Mouse (Mus musculus): Measurements from ENCODE around the gene Pigx.
"Not testable (repeated sequence)": the region's sequence is repeated elsewhere in the genome, so short reads cannot be mapped to it uniquely, and the experiment has no call there.

Pigx gene

GRCm38 (mm10) chr16:32087629-32088443 lies 11.7 kb downstream of the Pigx start:
- DNase-seq (ENCODE audit: low read depth, low spot score): peak; percentile 17
- Histone ChIP-seq H3K27me3 (ENCODE audit: control insufficient read depth, insufficient read depth, low read length, poor library complexity, severe bottlenecking) (no peaks in the 10 kb centered on the region), H3K36me3 (ENCODE audit: control insufficient read depth, insufficient read depth, low read length, poor library complexity, severe bottlenecking) (peaks cover 8% of the 10 kb centered on the region; the same call in 1 of the 2 replicates)

- Histone ChIP-seq H3K27me3 (ENCODE audit: control insufficient read depth, insufficient read depth, low read length, poor library complexity, severe bottlenecking) (no peaks in the 10 kb centered on the region), H3K36me3 (ENCODE audit: control insufficient read depth, insufficient read depth, low read length, poor library complexity, severe bottlenecking) (no peaks in the 10 kb centered on the region)
- DNase-seq (ENCODE audit: low read depth, low spot score): peak; percentile 92
These were observed 20.5 kb downstream of the Pigx start, which contains the start of gene Pak2 for GRCm38 (mm10) chr16:32078991-32079511. Gene Pak2, minus strand, starts transcription at chr16:32079342.

- H3K36me3 ChIP-seq (ENCODE audit: control insufficient read depth, insufficient read depth, low read length, poor library complexity, severe bottlenecking): no peaks in the 10 kb centered on the region
- DNase-seq (ENCODE audit: low read depth, low spot score): peak; percentile 30
- H3K27me3 ChIP-seq (ENCODE audit: control insufficient read depth, insufficient read depth, low read length, poor library complexity, severe bottlenecking): no peaks in the 10 kb centered on the region
These were observed 21.0 kb downstream of the Pigx start for GRCm38 (mm10) chr16:32078408-32078990.

- H3K36me3 ChIP-seq (ENCODE audit: control insufficient read depth, insufficient read depth, low read length, poor library complexity, severe bottlenecking): no peaks in the 10 kb centered on the region
- DNase-seq (ENCODE audit: low read depth, low spot score): peak; percentile 53
- H3K27me3 ChIP-seq (ENCODE audit: control insufficient read depth, insufficient read depth, low read length, poor library complexity, severe bottlenecking): no peaks in the 10 kb centered on the region
These were observed 21.7 kb downstream of the Pigx start for GRCm38 (mm10) chr16:32077648-32078407.

- Histone ChIP-seq H3K27me3 (ENCODE audit: control insufficient read depth, insufficient read depth, low read length, poor library complexity, severe bottlenecking) (no peaks in the 10 kb centered on the region), H3K36me3 (ENCODE audit: control insufficient read depth, insufficient read depth, low read length, poor library complexity, severe bottlenecking) (no peaks in the 10 kb centered on the region)
- DNase-seq (ENCODE audit: low read depth, low spot score): no peak
These were observed 23.1 kb downstream of the Pigx start for GRCm38 (mm10) chr16:32076406-32076805.

GRCm38 (mm10) chr16:32075762-32076161 lies 23.8 kb downstream of the Pigx start:
- Histone ChIP-seq H3K36me3 (ENCODE audit: control insufficient read depth, insufficient read depth, low read length, poor library complexity, severe bottlenecking) (no peaks in the 10 kb centered on the region), H3K27me3 (ENCODE audit: control insufficient read depth, insufficient read depth, low read length, poor library complexity, severe bottlenecking) (no peaks in the 10 kb centered on the region)
- peak; percentile 18 for DNase-seq (ENCODE audit: low read depth, low spot score)

GRCm38 (mm10) chr16:32070070-32070469 lies 29.5 kb downstream of the Pigx start:
- H3K27me3 ChIP-seq (ENCODE audit: control insufficient read depth, insufficient read depth, low read length, poor library complexity, severe bottlenecking); DNase-seq (ENCODE audit: low read depth, low spot score): not testable (repeated sequence)

GRCm38 (mm10) chr16:32068389-32069300 lies 30.9 kb downstream of the Pigx start:
- no peaks in the 10 kb centered on the region for H3K27me3 ChIP-seq (ENCODE audit: control insufficient read depth, insufficient read depth, low read length, poor library complexity, severe bottlenecking)
- DNase-seq (ENCODE audit: low read depth, low spot score): peak; percentile 38
- H3K36me3 ChIP-seq (ENCODE audit: control insufficient read depth, insufficient read depth, low read length, poor library complexity, severe bottlenecking): no peaks in the 10 kb centered on the region

More at GRCm38 (mm10) chr16:32070070-32070469, 29.5 kb downstream of the Pigx start:
- not testable (repeated sequence) for H3K36me3 ChIP-seq (ENCODE audit: control insufficient read depth, insufficient read depth, low read length, poor library complexity, severe bottlenecking)

- Histone ChIP-seq H3K27me3 (ENCODE audit: control insufficient read depth, insufficient read depth, low read length, poor library complexity, severe bottlenecking) (no peaks in the 10 kb centered on the region), H3K36me3 (ENCODE audit: control insufficient read depth, insufficient read depth, low read length, poor library complexity, severe bottlenecking) (no peaks in the 10 kb centered on the region)
- no peak for DNase-seq (ENCODE audit: low read depth, low spot score)
These were observed 32.6 kb downstream of the Pigx start for GRCm38 (mm10) chr16:32066899-32067298.

GRCm38 (mm10) chr16:32063900-32064299 lies 35.6 kb downstream of the Pigx start:
- no peak for DNase-seq (ENCODE audit: low read depth, low spot score)

GRCm38 (mm10) chr16:32062226-32062625 lies 37.3 kb downstream of the Pigx start:
- Histone ChIP-seq H3K27me3 (ENCODE audit: control insufficient read depth, insufficient read depth, low read length, poor library complexity, severe bottlenecking) (no peaks in the 10 kb centered on the region), H3K36me3 (ENCODE audit: control insufficient read depth, insufficient read depth, low read length, poor library complexity, severe bottlenecking) (no peaks in the 10 kb centered on the region)
- no peak for DNase-seq (ENCODE audit: low read depth, low spot score)

More at GRCm38 (mm10) chr16:32063900-32064299, 35.6 kb downstream of the Pigx start:
- Histone ChIP-seq H3K36me3 (ENCODE audit: control insufficient read depth, insufficient read depth, low read length, poor library complexity, severe bottlenecking) (no peaks in the 10 kb centered on the region), H3K27me3 (ENCODE audit: control insufficient read depth, insufficient read depth, low read length, poor library complexity, severe bottlenecking) (no peaks in the 10 kb centered on the region)

- H3K27me3 ChIP-seq (ENCODE audit: control insufficient read depth, insufficient read depth, low read length, poor library complexity, severe bottlenecking): no peaks in the 10 kb centered on the region
- DNase-seq (ENCODE audit: low read depth, low spot score): peak; percentile 40
- H3K36me3 ChIP-seq (ENCODE audit: control insufficient read depth, insufficient read depth, low read length, poor library complexity, severe bottlenecking): no peaks in the 10 kb centered on the region
These were observed 39.6 kb downstream of the Pigx start for GRCm38 (mm10) chr16:32059840-32060523.

GRCm38 (mm10) chr16:32058817-32059216 lies 40.7 kb downstream of the Pigx start:
- no peaks in the 10 kb centered on the region for H3K27me3 ChIP-seq (ENCODE audit: control insufficient read depth, insufficient read depth, low read length, poor library complexity, severe bottlenecking)
- H3K36me3 ChIP-seq (ENCODE audit: control insufficient read depth, insufficient read depth, low read length, poor library complexity, severe bottlenecking): no peaks in the 10 kb centered on the region
- no peak for DNase-seq (ENCODE audit: low read depth, low spot score)
